Mouse (Mus musculus) liver, embryonic 14.5 days (tissue): ENCODE results near the gene Bok.

ENCODE experiments used
- CTCF ChIP-seq: IDR thresholded peaks from 2 replicates; pipeline ENCODE4 v1.5.1; 2016; ENCODE audit warnings: antibody characterized with exemption, low read depth, control low read depth
- EP300 ChIP-seq: IDR thresholded peaks from 2 replicates; pipeline ENCODE4 v1.6.1; 2016; ENCODE audit warnings: antibody characterized with exemption, low read depth

DNA sequence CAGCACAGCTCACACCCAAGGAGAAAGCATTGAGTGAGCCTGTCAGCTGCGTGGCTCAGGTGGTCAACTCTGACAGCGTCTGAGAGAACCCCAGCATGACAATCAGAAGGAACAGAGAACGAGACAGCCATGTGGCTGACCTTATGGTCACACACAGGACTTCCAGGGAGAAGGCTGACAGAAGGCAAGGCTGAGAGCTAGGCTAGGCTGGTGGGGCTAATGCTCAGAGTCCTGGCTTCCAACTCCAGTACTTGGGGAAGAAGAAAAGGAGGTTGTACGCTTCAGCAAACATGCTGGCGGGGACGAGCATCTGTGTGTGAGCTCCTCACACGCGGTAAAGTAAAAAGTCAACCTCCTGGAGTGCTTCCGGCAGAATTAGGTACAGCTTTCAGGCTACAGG, 18.9 kb downstream of the Bok start:
- TF ChIP-seq EP300 (no peak), CTCF (no peak)
